Mouse (Mus musculus) midbrain, embryonic 10.5 days (tissue): ENCODE measurements at regions not wholly inside any gene's neighbourhood (a gene's known extent, or its start where the extent isn't known, plus 50 kb on each side); places are given as distances from the start of the nearest gene placed in this dataset.

Source experiments
- DNase-seq: peaks from one replicate; pipeline ENCODE4 v3.0.0-alpha.2; 2017; ENCODE audit warnings: low spot score
- H3K27ac ChIP-seq: fragments of 300-500 bp; sonication (generic); replicated peaks from 2 replicates; pipeline ENCODE4 v1.5.1; 2016; ENCODE audit warnings: mild to moderate bottlenecking
- H3K27me3 ChIP-seq: fragments of 300-500 bp; sonication (generic); 2 replicates; pipeline ENCODE4 v1.6.1; 2016; ENCODE audit warnings: low read depth, mild to moderate bottlenecking; ENCODE audit not compliant: poor library complexity, severe bottlenecking
- H3K36me3 ChIP-seq: fragments of 300-500 bp; sonication (generic); 2 replicates; pipeline ENCODE4 v1.6.1; 2016; ENCODE audit warnings: mild to moderate bottlenecking, moderate library complexity
- H3K4me1 ChIP-seq: fragments of 300-500 bp; sonication (generic); 2 replicates; pipeline ENCODE4 v1.6.1; 2016
- H3K4me3 ChIP-seq: fragments of 300-500 bp; sonication (generic); 2 replicates; pipeline ENCODE4 v1.5.1; 2016; ENCODE audit warnings: mild to moderate bottlenecking, moderate library complexity
- H3K9me3 ChIP-seq: fragments of 300-500 bp; sonication (generic); replicated peaks from 2 replicates; pipeline ENCODE4 v1.6.1; 2016; ENCODE audit warnings: mild to moderate bottlenecking
- WGBS: fragments of 180-500 bp; shearing (Covaris S2); methylation state at CpG from one replicate; pipeline ENCODE4 v1.1.7; 2016; 5-methylcytosine and 5-hydroxymethylcytosine counted together

- Histone ChIP-seq H3K4me3 (no peak overlapping the region), H3K27me3 (no peaks in the 10 kb centered on the region; the same call in 1 of the 2 replicates), H3K9me3 (no peaks in the 10 kb centered on the region), H3K27ac (0 out of 2 replicates have a peak overlapping the region, but pooled peaks have one; percentile 38), H3K36me3 (no peaks in the 10 kb centered on the region), H3K4me1 (peaks cover 25% of the 10 kb centered on the region)
- DNase-seq = no peak
- WGBS = 69% methylated on average over 6 of the region's 6 CpGs
Observed at GRCm38 (mm10) chr11:79839973-79840372, 122.2 kb downstream of the Utp6 start.

DNA sequence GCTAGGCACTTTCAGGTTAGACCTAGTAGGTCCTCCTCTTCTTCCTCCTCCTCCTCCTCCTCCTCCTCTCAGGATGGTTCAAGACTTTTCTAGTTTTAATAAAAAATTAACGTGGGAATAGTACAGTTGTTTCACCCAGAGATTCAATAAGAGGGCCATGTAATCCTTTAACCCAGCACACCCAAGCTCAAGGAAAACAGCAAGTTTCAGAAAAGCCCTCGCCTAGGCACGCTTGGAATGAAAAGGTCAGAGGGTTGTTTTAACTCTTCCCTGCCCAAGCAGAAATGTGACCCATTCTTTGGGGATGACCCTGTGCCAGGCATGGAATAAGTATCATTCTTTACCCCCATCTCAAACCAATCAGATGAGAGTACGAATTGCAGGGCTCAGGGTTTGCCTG, 124.1 kb downstream of the Utp6 start:
- no peak for DNase-seq
- no peaks in the 10 kb centered on the region for H3K36me3 ChIP-seq
- H3K9me3 ChIP-seq = no peaks in the 10 kb centered on the region
- no peaks in the 10 kb centered on the region; the same call in 1 of the 2 replicates for H3K27me3 ChIP-seq
- no peak overlapping the region for H3K4me3 ChIP-seq
- H3K4me1 ChIP-seq = peaks cover 36% of the 10 kb centered on the region
- H3K27ac ChIP-seq = no peak overlapping the region
- WGBS = 42% methylated on average over 4 of the region's 4 CpGs

DNA sequence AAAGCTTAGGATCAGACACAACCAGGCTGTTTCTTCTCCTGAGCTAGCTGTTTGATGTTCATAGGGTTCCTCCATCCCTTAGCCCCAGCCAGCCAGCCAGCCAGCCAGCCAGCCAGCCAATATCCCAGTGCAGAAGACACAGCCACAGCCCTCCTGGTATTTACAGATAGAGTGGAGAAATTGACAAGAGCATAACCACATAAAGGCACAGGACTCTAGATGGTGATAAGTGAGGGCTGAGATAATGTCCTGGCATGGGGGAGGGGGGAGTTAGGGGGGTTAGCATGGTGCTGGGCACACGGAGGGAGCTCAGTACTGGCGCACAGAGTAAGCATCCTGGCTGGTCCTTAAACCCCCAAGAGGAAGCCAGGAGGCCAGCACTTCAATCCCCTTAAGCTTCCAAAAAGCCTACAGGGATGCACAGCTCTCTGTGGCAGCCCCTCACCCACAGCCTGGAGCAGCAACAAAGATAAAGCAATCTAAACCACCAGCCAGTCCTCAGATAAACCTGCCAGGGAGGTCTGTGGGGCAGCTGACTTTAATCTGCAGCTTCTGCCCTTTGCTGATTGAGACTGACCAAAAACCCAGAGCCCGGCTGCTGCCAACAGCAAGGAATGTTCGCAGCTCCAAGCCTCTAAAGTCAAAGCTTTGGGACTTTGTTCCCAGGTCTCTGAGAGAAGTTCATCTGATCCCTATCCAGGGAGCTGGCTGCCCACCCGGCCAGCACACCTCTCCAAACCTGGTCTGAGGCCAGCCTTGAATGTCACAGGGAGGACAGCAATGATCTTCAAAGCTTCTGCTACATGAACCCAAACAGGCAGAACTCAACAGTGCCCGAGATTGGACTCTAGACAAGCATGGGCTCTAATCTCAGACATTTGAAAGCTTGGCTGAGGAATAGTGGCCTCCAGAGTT, 124.9 kb downstream of the Utp6 start:
- Histone ChIP-seq H3K27ac (no peak overlapping the region; the same call in 1 of the 2 replicates), H3K9me3 (no peaks in the 10 kb centered on the region), H3K27me3 (no peaks in the 10 kb centered on the region; the same call in 1 of the 2 replicates), H3K4me1 (peaks cover 35% of the 10 kb centered on the region), H3K4me3 (no peak overlapping the region; the same call in 1 of the 2 replicates), H3K36me3 (no peaks in the 10 kb centered on the region)
- no peak for DNase-seq
- WGBS = 47% methylated on average over 6 of the region's 6 CpGs

DNA sequence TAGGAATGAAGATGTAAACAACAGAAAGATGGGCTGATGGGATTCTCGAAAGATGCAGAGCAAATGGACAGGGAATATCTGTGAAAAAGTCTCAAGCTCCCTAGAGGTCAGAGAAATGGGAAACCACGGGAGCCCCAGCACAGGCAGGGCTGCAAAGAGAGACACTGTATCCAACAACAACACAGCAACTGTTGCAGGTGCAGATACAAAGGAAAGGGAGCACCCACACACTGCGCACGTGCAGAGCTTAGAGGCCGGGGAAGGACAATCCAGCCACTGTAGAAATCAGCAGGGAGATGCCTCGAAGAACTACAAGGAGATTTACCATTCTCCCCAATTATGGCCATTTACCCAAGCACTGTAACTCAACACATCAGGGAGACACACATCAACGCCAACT, 126.3 kb downstream of the Utp6 start:
- 93% methylated on average over 7 of the region's 7 CpGs for WGBS
- H3K4me1 ChIP-seq = peaks cover 33% of the 10 kb centered on the region

DNA sequence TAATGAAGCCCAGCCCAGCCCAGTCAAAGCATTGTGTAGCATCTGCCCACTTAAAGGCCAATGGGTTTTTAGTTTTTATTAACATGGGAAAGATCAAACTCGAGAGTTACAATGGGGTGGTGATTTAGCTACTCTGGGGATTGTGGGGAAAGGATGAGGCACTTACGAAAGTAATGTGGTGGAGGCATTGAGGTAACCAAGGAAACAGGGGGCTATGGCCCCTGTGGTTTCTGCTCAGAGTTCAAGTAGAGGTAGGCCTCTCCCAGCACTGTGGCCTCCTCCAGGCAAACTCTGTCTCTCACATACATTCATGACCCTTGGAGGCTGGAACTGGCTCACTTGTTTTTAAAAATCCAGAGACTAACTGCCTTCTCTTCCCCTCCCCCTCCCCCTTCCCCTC, 128.4 kb downstream of the Utp6 start:
- no peaks in the 10 kb centered on the region for H3K27me3 ChIP-seq
- peak overlapping the region; percentile 30 for H3K27ac ChIP-seq
- H3K4me1 ChIP-seq = peaks cover 27% of the 10 kb centered on the region
- 37% methylated on average over 2 of the region's 2 CpGs for WGBS
- DNase-seq = no peak
- H3K9me3 ChIP-seq = no peaks in the 10 kb centered on the region
- no peaks in the 10 kb centered on the region for H3K36me3 ChIP-seq
- no peak overlapping the region for H3K4me3 ChIP-seq

More for the DNA sequence above, 126.3 kb downstream of the Utp6 start:
- Histone ChIP-seq H3K4me3 (no peak overlapping the region), H3K9me3 (no peaks in the 10 kb centered on the region), H3K27ac (no peak overlapping the region), H3K36me3 (no peaks in the 10 kb centered on the region), H3K27me3 (no peaks in the 10 kb centered on the region; the same call in 1 of the 2 replicates)
- no peak for DNase-seq

DNA sequence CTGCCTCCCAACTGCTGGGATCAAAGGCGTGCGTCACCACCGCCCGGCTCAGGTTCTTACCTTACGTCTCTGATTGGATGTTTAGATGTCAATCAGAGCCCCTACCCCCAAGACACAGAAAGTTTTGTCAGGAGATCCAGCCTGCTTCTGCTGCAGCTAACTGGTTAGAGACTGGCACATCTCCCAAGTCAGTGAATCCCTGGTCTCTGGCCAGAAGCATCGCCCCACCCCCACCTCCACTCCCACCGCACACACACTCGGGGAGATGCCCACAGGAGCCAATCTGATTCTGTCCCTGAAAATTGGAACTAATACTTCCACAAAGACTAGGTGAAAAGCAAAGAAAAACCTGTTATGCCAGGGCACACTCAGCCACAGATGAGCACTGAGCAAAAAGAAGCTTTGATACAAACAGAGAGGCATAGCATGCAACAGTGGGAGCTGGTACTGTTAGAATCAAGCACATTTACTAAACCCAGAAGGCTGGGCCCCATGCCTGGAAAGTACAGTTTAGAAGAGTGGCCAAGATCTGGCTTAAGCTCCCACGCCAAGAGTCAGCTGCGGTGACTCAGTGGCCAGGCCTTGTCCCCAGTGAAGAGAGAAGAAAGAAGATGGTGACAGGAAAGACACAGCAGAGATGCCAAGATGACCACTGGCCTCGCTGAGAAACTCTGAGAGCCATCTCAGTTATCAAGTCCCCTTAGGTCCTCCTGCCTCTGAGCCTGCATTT, 130.4 kb downstream of the Utp6 start:
- WGBS = 91% methylated on average over 11 of the region's 11 CpGs
- Histone ChIP-seq H3K4me1 (peaks cover 11% of the 10 kb centered on the region), H3K4me3 (no peak overlapping the region), H3K27me3 (no peaks in the 10 kb centered on the region), H3K36me3 (no peaks in the 10 kb centered on the region), H3K27ac (no peak overlapping the region), H3K9me3 (no peaks in the 10 kb centered on the region)
- DNase-seq = no peak

DNA sequence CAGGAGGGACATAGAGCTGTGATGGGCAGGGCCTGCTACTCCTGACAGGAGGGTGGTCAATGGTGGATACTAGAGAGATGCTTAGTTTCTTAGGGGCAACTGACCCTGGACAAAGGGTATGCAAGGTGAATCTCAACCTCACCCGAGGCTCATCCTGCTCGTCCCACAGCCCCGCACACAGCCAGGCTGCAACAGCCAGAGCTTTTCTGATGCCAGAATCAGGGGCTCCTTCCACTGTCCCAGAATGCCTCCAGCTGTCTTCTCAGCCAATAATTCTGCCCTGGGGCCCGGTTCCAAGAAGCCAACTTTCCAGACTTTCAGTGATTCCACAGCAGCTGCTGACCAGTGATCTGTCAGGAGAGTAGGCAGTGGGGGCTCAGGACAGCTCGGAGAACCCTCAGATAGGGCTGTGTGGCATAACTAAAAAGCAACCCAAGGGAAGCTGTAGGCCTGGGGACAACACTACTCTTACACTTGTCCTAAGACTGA, 131.6 kb downstream of the Utp6 start:
- 85% methylated on average over 5 of the region's 5 CpGs for WGBS
- Histone ChIP-seq H3K4me3 (no peak overlapping the region), H3K4me1 (peaks cover 15% of the 10 kb centered on the region), H3K36me3 (no peaks in the 10 kb centered on the region), H3K9me3 (no peaks in the 10 kb centered on the region), H3K27me3 (no peaks in the 10 kb centered on the region), H3K27ac (no peak overlapping the region)
- no peak for DNase-seq

DNA sequence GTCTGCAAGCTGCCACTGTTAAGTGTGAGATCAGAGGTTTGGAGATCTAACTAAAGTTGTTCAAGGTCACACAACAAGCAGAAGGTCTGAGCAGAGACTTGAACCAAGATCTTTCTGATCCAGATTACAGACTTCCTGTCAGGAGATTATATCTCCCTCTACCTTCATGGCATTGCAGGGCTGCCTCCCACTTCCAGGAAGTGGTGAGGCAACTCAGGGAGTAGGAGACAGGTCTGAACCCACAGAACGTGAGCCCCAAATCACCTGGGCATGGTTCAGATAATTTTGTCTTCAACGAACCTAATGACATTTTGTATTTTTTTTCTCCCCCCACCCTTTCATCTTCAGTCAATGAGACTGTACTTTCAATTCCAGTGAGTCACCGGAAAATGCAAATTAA, 135.2 kb downstream of the Utp6 start:
- H3K9me3 ChIP-seq = no peaks in the 10 kb centered on the region
- no peaks in the 10 kb centered on the region for H3K36me3 ChIP-seq
- no peak overlapping the region for H3K4me3 ChIP-seq
- DNase-seq = no peak
- H3K27ac ChIP-seq = no peak overlapping the region
- 0 out of 2 replicates have a peak, but pooled peaks cover 7% of the 10 kb centered on the region for H3K4me1 ChIP-seq
- WGBS = 91% methylated on average over 3 of the region's 3 CpGs
- H3K27me3 ChIP-seq = no peaks in the 10 kb centered on the region

GRCm38 (mm10) chr11:79825881-79826280, 136.3 kb downstream of the Utp6 start:
- no peak overlapping the region for H3K4me3 ChIP-seq
- no peaks in the 10 kb centered on the region for H3K27me3 ChIP-seq
- H3K4me1 ChIP-seq = 0 out of 2 replicates have a peak, but pooled peaks cover 7% of the 10 kb centered on the region
- no peaks in the 10 kb centered on the region for H3K9me3 ChIP-seq
- no peaks in the 10 kb centered on the region for H3K36me3 ChIP-seq
- WGBS = 86% methylated on average over 4 of the region's 4 CpGs
- H3K27ac ChIP-seq = no peak overlapping the region
- no peak for DNase-seq

- DNase-seq = no peak
- no peak overlapping the region for H3K4me3 ChIP-seq
- 91% methylated on average over 11 of the region's 11 CpGs for WGBS
- no peaks in the 10 kb centered on the region for H3K27me3 ChIP-seq
- no peaks in the 10 kb centered on the region for H3K9me3 ChIP-seq
- H3K36me3 ChIP-seq = no peaks in the 10 kb centered on the region
- no peak overlapping the region for H3K27ac ChIP-seq
- 0 out of 2 replicates have a peak, but pooled peaks cover 7% of the 10 kb centered on the region for H3K4me1 ChIP-seq
Observed at GRCm38 (mm10) chr11:79823631-79824310, 138.4 kb downstream of the Utp6 start.

DNA sequence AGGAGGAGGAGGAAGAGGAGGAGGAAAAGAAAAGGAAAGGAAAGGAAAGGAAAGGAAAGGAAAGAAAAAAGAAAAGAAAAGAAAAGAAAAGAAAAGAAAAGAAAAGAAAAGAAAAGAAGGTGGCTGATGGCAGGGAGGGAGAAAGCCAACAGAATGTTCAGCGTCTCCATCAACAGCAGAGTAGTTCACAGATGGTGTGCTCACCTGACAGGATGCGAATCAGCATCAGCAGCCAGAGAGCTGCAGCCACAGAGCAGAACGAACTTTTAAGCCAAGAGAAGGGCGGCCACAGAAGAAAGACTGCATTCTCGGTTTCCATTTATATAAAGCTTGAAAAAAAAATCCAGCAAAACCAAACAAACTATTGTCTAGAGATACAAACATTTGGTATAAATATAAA, 140.2 kb downstream of the Utp6 start:
- DNase-seq = no peak
- WGBS = 85% methylated on average over 5 of the region's 5 CpGs
- no peak overlapping the region for H3K27ac ChIP-seq
- H3K36me3 ChIP-seq = no peaks in the 10 kb centered on the region
- no peaks in the 10 kb centered on the region for H3K9me3 ChIP-seq
- 0 out of 2 replicates have a peak, but pooled peaks cover 7% of the 10 kb centered on the region for H3K4me1 ChIP-seq
- H3K27me3 ChIP-seq = no peaks in the 10 kb centered on the region
- no peak overlapping the region for H3K4me3 ChIP-seq

DNA sequence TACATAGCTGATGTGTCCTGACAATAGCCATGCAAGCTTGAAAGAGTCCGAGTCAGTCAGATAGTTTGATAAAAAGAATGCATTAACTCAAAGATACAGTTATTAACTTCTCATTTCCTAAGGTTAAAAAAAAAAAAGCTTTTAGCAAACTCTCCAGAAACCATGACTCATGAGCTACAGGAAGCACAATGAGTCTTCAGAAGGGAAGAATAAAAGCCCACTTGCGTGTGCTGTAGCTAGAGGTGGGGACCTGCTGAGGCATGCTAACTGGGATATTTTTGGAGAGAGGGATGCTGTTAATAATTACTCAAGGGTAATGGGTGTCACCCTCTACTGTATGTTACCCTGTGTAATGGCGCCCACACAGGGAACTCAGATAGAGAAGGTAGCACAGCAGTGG, 147.0 kb downstream of the Utp6 start:
- no peak overlapping the region for H3K4me3 ChIP-seq
- DNase-seq = no peak
- WGBS = 95% methylated on average over 3 of the region's 3 CpGs
- no peak overlapping the region for H3K27ac ChIP-seq
- H3K36me3 ChIP-seq = no peaks in the 10 kb centered on the region
- no peaks in the 10 kb centered on the region; the same call in 1 of the 2 replicates for H3K27me3 ChIP-seq
- H3K9me3 ChIP-seq = peaks cover 6% of the 10 kb centered on the region; the same call in 1 of the 2 replicates
- no peaks in the 10 kb centered on the region for H3K4me1 ChIP-seq
